Mouse (Mus musculus): Measurements from ENCODE around the gene Itga3. TPM values are rescaled to one million over a fixed set of nuclear protein-coding genes. Genes with fewer than 3 reads are reported as not detected.

Itga3 gene
- total RNA-seq, 1 experiment from 2014 or later = 0.23 TPM

- no peak for ATAC-seq (ENCODE audit: extremely low read depth, insufficient number of reproducible peaks, low FRiP score, poor library complexity, severe bottlenecking)
Observed at GRCm38 (mm10) chr11:94996101-94996500, 80.5 kb downstream of the Itga3 start.

- ATAC-seq (ENCODE audit: extremely low read depth, insufficient number of reproducible peaks, low FRiP score, poor library complexity, severe bottlenecking) = no peak
Observed at GRCm38 (mm10) chr11:94994947-94995772, 81.4 kb downstream of the Itga3 start.

Other genes with a start within 250 kb of the Itga3 start
- gene Col1a1, start 140.6 kb downstream of the Itga3 start, total RNA-seq (2017) = not detected in 2 replicates
- gene Hils1, start 109.2 kb downstream of the Itga3 start, total RNA-seq (2017) = not detected in 2 replicates
- gene Sgca, start 100.5 kb downstream of the Itga3 start, total RNA-seq (2017) = not detected in 2 replicates
- 118 and 120 TPM in 2 replicates for gene Ppp1r9b, start 85.8 kb downstream of the Itga3 start, total RNA-seq (2017)
- 0.81 and 3.1 TPM in 2 replicates for gene Samd14, start 66.9 kb downstream of the Itga3 start, total RNA-seq (2017)
- gene Pdk2, start 35.4 kb downstream of the Itga3 start, total RNA-seq (2017) = 2.9 and 5.2 TPM in 2 replicates
- not detected in 2 replicates for gene Dlx3, start 43.3 kb upstream of the Itga3 start, total RNA-seq (2017)
- not detected in 2 replicates for gene Dlx4, start 69.5 kb upstream of the Itga3 start, total RNA-seq (2017)
- 0.86 TPM in 1 of 2 replicates, not detected in the other for gene Tac4, start 184.7 kb upstream of the Itga3 start, total RNA-seq (2017)
- gene Kat7, start 233.4 kb upstream of the Itga3 start, total RNA-seq (2017) = 63.7 and 69.5 TPM in 2 replicates